Comparison of ENCODE assay signal across 7 mouse cellular contexts in the genomic region with DNA sequence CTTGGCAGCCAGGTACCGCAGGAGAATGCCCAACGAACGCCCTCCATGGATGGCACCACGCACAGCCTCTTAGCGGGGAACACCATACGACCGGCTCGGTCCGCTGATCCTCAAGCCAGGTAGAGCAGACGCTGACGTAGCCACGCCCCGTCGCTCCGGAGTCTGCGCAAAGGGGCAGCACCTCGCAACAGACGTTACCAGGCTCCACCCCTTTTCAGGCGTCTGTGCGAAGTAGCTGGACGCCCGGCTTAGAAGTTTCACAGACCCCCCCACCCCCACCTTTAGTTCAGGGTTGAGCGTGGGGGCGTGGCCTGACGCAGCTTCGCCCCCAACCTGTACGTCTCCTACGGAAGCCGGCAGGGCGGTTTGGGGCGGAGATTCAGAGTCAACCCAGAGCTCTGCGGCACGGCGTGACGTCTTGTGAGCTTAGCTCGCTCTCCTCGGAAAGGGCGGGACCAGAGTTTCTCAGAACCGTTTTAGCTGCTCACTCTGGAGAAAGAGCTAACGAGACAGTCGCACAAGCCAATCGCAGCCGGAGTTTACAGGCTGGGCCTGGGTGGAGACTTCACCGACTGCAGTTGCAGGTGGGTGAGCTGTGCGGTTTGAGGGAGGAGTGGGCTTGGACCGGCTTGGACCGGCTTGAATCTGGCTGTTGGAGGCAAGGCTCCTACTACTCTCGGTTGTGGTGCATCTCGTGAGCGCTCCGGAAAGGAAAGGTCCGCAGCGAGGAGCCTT. TPM values are rescaled to one million over a fixed set of nuclear protein-coding genes. Genes with fewer than 3 reads are reported as not detected.
DNase-seq lines count a peak whose midpoint lies in the region; ATAC-seq lines count a peak whose summit lies in the region.

A gene (minus strand): TSS at position 121 of the 735 bp plus-strand sequence.
A gene (plus strand): TSS at position 483 of the 735 bp plus-strand sequence.

- intact Hi-C loops in gastrocnemius, postnatal 36 days (cut with DNase I), result loop anchor here (5.0 kb wide), 1 partner anchor 68 kb away; a partner anchor contains a TSS
- intact Hi-C loops in left cerebral cortex, postnatal 25 days (cut with DNase I), result loop anchor here (1.0 to 5.0 kb wide), 4 partner anchors 67 to 972 kb away; a partner anchor contains a TSS

- under 1% methylated on average over 53 of the region's 53 CpGs for WGBS in intestine, embryonic 15.5 days
- under 1% methylated on average over 53 of the region's 53 CpGs for WGBS in midbrain, embryonic 10.5 days

- H3K36me3 ChIP-seq in intestine, embryonic 15.5 days, result no peaks in the 10 kb centered on the region
- H3K36me3 ChIP-seq in midbrain, embryonic 10.5 days, result peaks cover 3% of the 10 kb centered on the region; the same call in 1 of the 2 replicates

- DNase-seq in adrenal gland, adult 2 months, result peak; percentile 99
- DNase-seq in embryo, embryonic 11.5 days (ENCODE audit: low read depth, low spot score), result peak; percentile 99
- DNase-seq in gastrocnemius, postnatal 36 days, result peak; percentile 92 to 95
- DNase-seq in left cerebral cortex, postnatal 25 days (ENCODE audit: low spot score in 2 of 2), result peak; percentile 100
- peak; percentile 99 for DNase-seq in midbrain, embryonic 10.5 days (ENCODE audit: low spot score)
- peak; percentile 97 for DNase-seq in right cerebral cortex, postnatal 4 days

- peak within 1 kb of the TSS; percentile 66 for H3K4me2 ChIP-seq in intestine, embryonic 15.5 days (replicated peaks)

- H3K9me3 ChIP-seq in intestine, embryonic 15.5 days, result no peaks in the 10 kb centered on the region
- no peaks in the 10 kb centered on the region for H3K9me3 ChIP-seq in midbrain, embryonic 10.5 days (replicated peaks)

- H3K4me1 ChIP-seq in intestine, embryonic 15.5 days (replicated peaks), result no peaks in the 10 kb centered on the region; the same call in 1 of the 2 replicates
- peaks cover 26% of the 10 kb centered on the region for H3K4me1 ChIP-seq in midbrain, embryonic 10.5 days

- H3K27ac ChIP-seq in intestine, embryonic 15.5 days, result peak within 1 kb of the TSS; percentile 83
- peak within 1 kb of the TSS; percentile 94 for H3K27ac ChIP-seq in midbrain, embryonic 10.5 days (replicated peaks)

- ATAC-seq in intestine, embryonic 15.5 days, result peak; percentile 98

- peak within 1 kb of the TSS; percentile 62 for H3K4me3 ChIP-seq in intestine, embryonic 15.5 days (replicated peaks)
- H3K4me3 ChIP-seq in midbrain, embryonic 10.5 days, result peak within 1 kb of the TSS; percentile 62

- H3K27me3 ChIP-seq in intestine, embryonic 15.5 days (replicated peaks), result no peaks in the 10 kb centered on the region
- no peaks in the 10 kb centered on the region for H3K27me3 ChIP-seq in midbrain, embryonic 10.5 days (ENCODE audit: low read depth, poor library complexity, severe bottlenecking)

- H3K9ac ChIP-seq in intestine, embryonic 15.5 days, result peak within 1 kb of the TSS; percentile 68

RNA-seq across cellular contexts. Expression of the first gene that starts in this region (rescaled TPM):
- total RNA-seq in adrenal gland, adult 2 months (2021), result 10 to 100 TPM; 20.1 to 24.2 TPM
- 3.8 and 4.6 TPM in 2 replicates for polyA plus RNA-seq in adrenal gland, adult 2 months (2012; rRNA removed)
- total RNA-seq in gastrocnemius, postnatal 36 days (2021), result 10 to 100 TPM; 10.6 to 11.0 TPM
- polyA plus RNA-seq in intestine, embryonic 15.5 days (2015; fragmentation: Nextera tagmentation; extraction: Ambion mirVana), result 27.9 and 34.1 TPM in 2 replicates
- 10 to 100 TPM; 24.6 to 27.1 TPM for total RNA-seq in left cerebral cortex, postnatal 25 days (2021)
- 25.2 and 28.4 TPM in 2 replicates for polyA plus RNA-seq in midbrain, embryonic 10.5 days (2016; fragmentation: Nextera tagmentation; extraction: Ambion mirVana)

RNA-seq across cellular contexts. Expression of the second gene that starts in this region (rescaled TPM):
- 1 to 10 TPM; 2.4 to 4.0 TPM for total RNA-seq in adrenal gland, adult 2 months (2021)
- 0.04 and 0.12 TPM in 2 replicates for polyA plus RNA-seq in adrenal gland, adult 2 months (2012; rRNA removed)
- 1 to 10 TPM; 3.5 to 3.9 TPM for total RNA-seq in gastrocnemius, postnatal 36 days (2021)
- polyA plus RNA-seq in intestine, embryonic 15.5 days (2015; fragmentation: Nextera tagmentation; extraction: Ambion mirVana), result 5.1 and 5.9 TPM in 2 replicates
- total RNA-seq in left cerebral cortex, postnatal 25 days (2021), result 10 to 100 TPM; 12.1 to 12.2 TPM
- 6.4 and 6.6 TPM in 2 replicates for polyA plus RNA-seq in midbrain, embryonic 10.5 days (2016; fragmentation: Nextera tagmentation; extraction: Ambion mirVana)

Comparison
In these comparisons a context has a peak if more than half of its experiments do, and no peak if none do; other contexts are left out.
1. Peak in every context shown above with its lines: DNase-seq, ATAC-seq, H3K4me3 ChIP-seq and H3K27ac ChIP-seq.